ENCODE assay signal across 9 mouse cellular contexts in genomic region chr14:122912137-122912536, GRCm38 (mm10). TPM values are rescaled to one million over a fixed set of nuclear protein-coding genes. Genes with fewer than 3 reads are reported as not detected.
DNase-seq lines count a peak whose midpoint lies in the region; ATAC-seq and TF ChIP-seq lines count a peak whose summit lies in the region.
"Had no signal": no experiment of that assay in that cellular context is flagged by ENCODE, and none has a peak within 500 bp of the region (broad histone marks: within the 10 kb centered on the region; RNA-seq: fewer than 3 reads in every experiment).

No protein-coding gene starts in this region.

- no peaks in the 10 kb centered on the region for H3K36me3 ChIP-seq in heart, embryonic 11.5 days (ENCODE audit: control insufficient read depth, insufficient read depth, low read length)
- H3K36me3 ChIP-seq in C2C12 (ENCODE audit: control insufficient read depth, insufficient read depth), result peaks cover 4% of the 10 kb centered on the region
- H3K36me3 ChIP-seq in forebrain, embryonic 12.5 days (replicated peaks), result no peaks in the 10 kb centered on the region
- no peaks in the 10 kb centered on the region for H3K36me3 ChIP-seq in liver, embryonic 14.5 days (replicated peaks; ENCODE audit: control insufficient read depth, insufficient read depth, low read depth)

- DNase-seq in heart, postnatal 14 days, result no peak
- DNase-seq in liver, embryonic 14.5 days (ENCODE audit: low read depth in 3 of 3, low spot score in 3 of 3), result no peak
- DNase-seq in right cerebral cortex, postnatal 4 days, result no peak
- no peak for DNase-seq in embryo, embryonic 10.5 days (ENCODE audit: low spot score)
- DNase-seq in urinary bladder, postnatal 25 days (ENCODE audit: low spot score), result no peak

- H3K4me3 ChIP-seq in heart, embryonic 11.5 days (ENCODE audit: low read depth, low read length), result peak overlapping the region; percentile 76
- peak overlapping the region; percentile 42 for H3K4me3 ChIP-seq in C2C12 (ENCODE audit: insufficient read depth, poor library complexity, severe bottlenecking)
- peak overlapping the region; percentile 64 for H3K4me3 ChIP-seq in forebrain, embryonic 12.5 days (replicated peaks)
- H3K4me3 ChIP-seq in liver, embryonic 14.5 days (ENCODE audit: insufficient read depth in 1 of 2, low read depth in 2 of 2, low read length in 2 of 2), result peak overlapping the region; percentile 65 to 77; a peak in 3 of 4 replicates

- H3K79me2 ChIP-seq in C2C12 (ENCODE audit: control insufficient read depth, insufficient read depth), result peaks cover 34% of the 10 kb centered on the region

- no peaks in the 10 kb centered on the region for H3K27me3 ChIP-seq in heart, embryonic 11.5 days (ENCODE audit: control insufficient read depth, insufficient read depth, low read length)
- no peaks in the 10 kb centered on the region for H3K27me3 ChIP-seq in C2C12 (ENCODE audit: control insufficient read depth, insufficient read depth, insufficient read length)
- H3K27me3 ChIP-seq in forebrain, embryonic 12.5 days, result peaks cover 20% of the 10 kb centered on the region; the same call in 1 of the 2 replicates
- no peaks in the 10 kb centered on the region for H3K27me3 ChIP-seq in liver, embryonic 14.5 days (ENCODE audit: control insufficient read depth, insufficient read depth, low read length)
- H3K27me3 ChIP-seq: Patski had no signal

- TF ChIP-seq CTCF in C2C12 (IDR thresholded peaks at IDR 0.05; ENCODE audit: control insufficient read depth, insufficient read depth, insufficient read length), result no peak
- TF ChIP-seq CTCF in liver, embryonic 14.5 days (IDR thresholded peaks at IDR 0.05; ENCODE audit: low read depth), result no peak

- H3K79me3 ChIP-seq in C2C12 (ENCODE audit: low read depth), result peaks cover 11% of the 10 kb centered on the region

- WGBS in heart, embryonic 11.5 days (ENCODE audit: insufficient replicate concordance), result 55% methylated on average over 1 of the region's 1 CpGs
- 40% methylated on average over 1 of the region's 1 CpGs for WGBS in forebrain, embryonic 12.5 days
- 75% methylated on average over 1 of the region's 1 CpGs for WGBS in liver, embryonic 14.5 days (ENCODE audit: insufficient replicate concordance)

- H3K27ac ChIP-seq in heart, embryonic 11.5 days (ENCODE audit: low read depth, low read length), result no peak overlapping the region
- H3K27ac ChIP-seq in forebrain, embryonic 12.5 days, result no peak overlapping the region
- H3K27ac ChIP-seq in liver, embryonic 14.5 days, result no peak overlapping the region

- H3K4me2 ChIP-seq in heart, embryonic 11.5 days, result peak overlapping the region; percentile 80
- peak overlapping the region; percentile 89 for H3K4me2 ChIP-seq in forebrain, embryonic 12.5 days
- H3K4me2 ChIP-seq in liver, embryonic 14.5 days (ENCODE audit: low read depth), result peak overlapping the region; percentile 81

- no peaks in the 10 kb centered on the region for H3K4me1 ChIP-seq in heart, embryonic 11.5 days (ENCODE audit: control insufficient read depth, insufficient read depth, low read length)
- H3K4me1 ChIP-seq in forebrain, embryonic 12.5 days, result peaks cover 11% of the 10 kb centered on the region; the same call in 1 of the 2 replicates
- peaks cover 2 to 6% of the 10 kb centered on the region in 2 experiments; a peak in 1 of 4 replicates for H3K4me1 ChIP-seq in liver, embryonic 14.5 days (replicated peaks; ENCODE audit: control insufficient read depth in 2 of 2, insufficient read depth in 2 of 2, low read length in 1 of 2)

- ATAC-seq in heart, embryonic 11.5 days (replicated peaks; ENCODE audit: insufficient number of reproducible peaks, low FRiP score, low TSS enrichment), result no peak
- ATAC-seq in forebrain, embryonic 12.5 days (ENCODE audit: low FRiP score), result no peak
- ATAC-seq in liver, embryonic 14.5 days (ENCODE audit: insufficient read depth), result no peak

- H3K9me3 ChIP-seq in heart, embryonic 11.5 days (replicated peaks; ENCODE audit: control insufficient read depth, low read length), result no peaks in the 10 kb centered on the region
- H3K9me3 ChIP-seq in forebrain, embryonic 12.5 days, result 0 out of 2 replicates have a peak, but pooled peaks cover 6% of the 10 kb centered on the region
- H3K9me3 ChIP-seq in liver, embryonic 14.5 days (ENCODE audit: control insufficient read depth, low read length), result no peaks in the 10 kb centered on the region

- TF ChIP-seq EP300 in liver, embryonic 14.5 days (IDR thresholded peaks at IDR 0.05; ENCODE audit: low read depth), result no peak

- peak overlapping the region; percentile 83 for H3K9ac ChIP-seq in heart, embryonic 11.5 days (ENCODE audit: low read depth, low read length)
- no peak overlapping the region for H3K9ac ChIP-seq in forebrain, embryonic 12.5 days
- peak overlapping the region; percentile 73 for H3K9ac ChIP-seq in liver, embryonic 14.5 days (replicated peaks)

- H3ac ChIP-seq in C2C12 (ENCODE audit: control insufficient read depth, insufficient read length, low read depth), result peak overlapping the region; percentile 36

- intact Hi-C loops in heart, postnatal 14 days (cut with DNase I), result no loop called here

TF ChIP-seq in C2C12, 6 proteins besides CTCF, POLR2A, EP300 and RAD21:
- TF ChIP-seq FOSL1 (IDR thresholded peaks at IDR 0.05; ENCODE audit: insufficient read depth, low read length, poor library complexity, severe bottlenecking), result no peak
- TF ChIP-seq MAX (IDR thresholded peaks at IDR 0.05), result no peak
- no peak for TF ChIP-seq USF1 (IDR thresholded peaks at IDR 0.05; ENCODE audit: low read depth)
- TF ChIP-seq MYOG (IDR thresholded peaks at IDR 0.05; ENCODE audit: control insufficient read depth, extremely low read depth, insufficient read length), result no peak
- TF ChIP-seq MYOD1 (IDR thresholded peaks at IDR 0.05; ENCODE audit: control insufficient read depth, insufficient read length, low read depth), result no peak
- TF ChIP-seq CEBPB (IDR thresholded peaks at IDR 0.05; ENCODE audit: low read depth), result no peak

RNA-seq across cellular contexts. Expression of gene Ggact, which starts 1.4 kb away (rescaled TPM):
- polyA plus RNA-seq in heart, embryonic 11.5 days (2014; fragmentation: Nextera tagmentation; extraction: Ambion mirVana), result 11.6 and 15.0 TPM in 2 replicates
- total RNA-seq in heart, postnatal 14 days (2021), result 10 to 100 TPM; 22.5 to 25.0 TPM
- 18.1 TPM for polyA plus RNA-seq in C2C12 (2012; fragmentation: generic; extraction: Trizol)
- 4.6 and 6.3 TPM in 2 replicates for polyA plus RNA-seq in forebrain, embryonic 12.5 days (2016; fragmentation: Nextera tagmentation; extraction: Ambion mirVana)
- polyA plus RNA-seq in liver, embryonic 14.5 days (2012; rRNA removed), result 12.4 and 13.1 TPM in 2 replicates
- polyA plus RNA-seq in liver, embryonic 14.5 days (2014; fragmentation: Nextera tagmentation; extraction: Ambion mirVana), result 14.7 and 16.0 TPM in 2 replicates
